Mouse (Mus musculus) megakaryocyte, embryonic 14.5 days (primary cell): ENCODE results near the gene Hrasls5. TPM values are rescaled to one million over a fixed set of nuclear protein-coding genes. Genes with fewer than 3 reads are reported as not detected.

Experiments used
- H3K27me3 ChIP-seq: replicated peaks from 2 replicates; pipeline ENCODE3; 2012; ENCODE audit warnings: inconsistent platforms
- H3K36me3 ChIP-seq: replicated peaks from 2 replicates; pipeline ENCODE3; 2012; ENCODE audit warnings: low read length, inconsistent platforms, mixed read lengths
- H3K4me1 ChIP-seq: 2 replicates; pipeline ENCODE4 v1.6.1; 2012; ENCODE audit warnings: inconsistent platforms
- H3K4me3 ChIP-seq: replicated peaks from 2 replicates; pipeline ENCODE3; 2012; ENCODE audit warnings: moderate library complexity, mild to moderate bottlenecking, inconsistent platforms
- H3K9me3 ChIP-seq: 2 replicates; pipeline ENCODE4 v1.6.1; 2012; ENCODE audit warnings: inconsistent platforms
- FLI1 ChIP-seq: IDR thresholded peaks from 2 replicates; pipeline ENCODE4 v1.6.1; 2012; ENCODE audit warnings: low read length, inconsistent platforms, mixed read lengths
- GATA1 ChIP-seq: IDR thresholded peaks from 3 replicates; pipeline ENCODE4 v1.6.1; 2012; ENCODE audit warnings: mixed read lengths, low read length, inconsistent platforms, borderline replicate concordance
- polyA plus RNA-seq: library from polyadenylated mRNA; stranded (reverse); fragments of >175 nt; gene quantifications from 2 replicates; pipeline ENCODE4 v1.2.3, GENCODE M21; 2012; ENCODE audit warnings: low replicate concordance; ENCODE audit not compliant: insufficient read depth

Hrasls5 gene
- polyA plus RNA-seq: 0.26 TPM in 1 of 2 replicates, not detected in the other

GRCm38 (mm10) chr19:7611942-7612757 is at the start of gene Hrasls5:
Gene Hrasls5 (plus strand): TSS chr19:7612541.
- H3K36me3 ChIP-seq: no peaks in the 10 kb centered on the region
- H3K4me3 ChIP-seq: peak within 1 kb of the TSS; percentile 89
- peaks cover 30% of the 10 kb centered on the region for H3K4me1 ChIP-seq
- H3K27me3 ChIP-seq: peaks cover 71% of the 10 kb centered on the region
- TF ChIP-seq GATA1 (no peak), FLI1 (no peak)
- H3K9me3 ChIP-seq: no peaks in the 10 kb centered on the region

- no peak for TF ChIP-seq FLI1
- no peak for TF ChIP-seq GATA1
- peaks cover 62% of the 10 kb centered on the region for H3K4me1 ChIP-seq
- peaks cover 76% of the 10 kb centered on the region for H3K36me3 ChIP-seq
These were observed 49.7 kb upstream of the Hrasls5 start for GRCm38 (mm10) chr19:7562601-7563129.

GRCm38 (mm10) chr19:7563676-7564075 is 48.7 kb upstream of the Hrasls5 start:
- no peaks in the 10 kb centered on the region for H3K27me3 ChIP-seq
- H3K36me3 ChIP-seq: peaks cover 84% of the 10 kb centered on the region
- no peak for TF ChIP-seq FLI1
- TF ChIP-seq GATA1: no peak
- H3K4me1 ChIP-seq: peaks cover 68% of the 10 kb centered on the region
- H3K9me3 ChIP-seq: no peaks in the 10 kb centered on the region
- H3K4me3 ChIP-seq: no peak overlapping the region

More at GRCm38 (mm10) chr19:7562601-7563129, 49.7 kb upstream of the Hrasls5 start:
- Histone ChIP-seq H3K9me3 (no peaks in the 10 kb centered on the region), H3K4me3 (no peak overlapping the region), H3K27me3 (no peaks in the 10 kb centered on the region)

GRCm38 (mm10) chr19:7564457-7564856 is 47.9 kb upstream of the Hrasls5 start:
- H3K9me3 ChIP-seq: no peaks in the 10 kb centered on the region
- H3K27me3 ChIP-seq: no peaks in the 10 kb centered on the region
- peaks cover 80% of the 10 kb centered on the region for H3K36me3 ChIP-seq
- H3K4me3 ChIP-seq: no peak overlapping the region
- H3K4me1 ChIP-seq: peaks cover 68% of the 10 kb centered on the region
- TF ChIP-seq FLI1 (no peak), GATA1 (no peak)

- peaks cover 60% of the 10 kb centered on the region for H3K36me3 ChIP-seq
- peaks cover 57% of the 10 kb centered on the region for H3K4me1 ChIP-seq
- TF ChIP-seq FLI1 (no peak), GATA1 (no peak)
- H3K9me3 ChIP-seq: no peaks in the 10 kb centered on the region
- no peaks in the 10 kb centered on the region for H3K27me3 ChIP-seq
- H3K4me3 ChIP-seq: no peak overlapping the region
These were observed 45.5 kb upstream of the Hrasls5 start for GRCm38 (mm10) chr19:7566826-7567225.

DNA sequence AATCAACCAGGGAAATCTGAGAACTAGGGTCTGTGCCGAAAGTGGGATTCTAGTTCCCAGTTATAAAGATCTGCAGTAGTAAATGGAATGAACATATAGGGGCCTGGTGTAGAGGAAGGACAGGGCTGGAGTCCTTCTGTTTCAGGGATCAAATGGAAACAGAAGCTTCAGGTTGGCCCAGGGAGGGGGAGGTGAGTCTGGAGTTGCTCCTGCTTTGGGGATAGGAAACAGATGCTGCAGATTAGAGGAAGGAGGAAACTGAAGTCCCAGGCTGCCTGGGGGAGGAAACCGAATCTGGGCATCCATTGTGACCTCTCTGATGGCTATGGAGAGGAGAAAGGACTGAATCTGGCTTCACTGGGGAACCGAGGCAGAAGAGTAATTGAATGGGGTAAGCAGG is 44.0 kb upstream of the Hrasls5 start:
- no peak for TF ChIP-seq FLI1
- TF ChIP-seq GATA1: no peak
- no peaks in the 10 kb centered on the region for H3K9me3 ChIP-seq
- H3K4me1 ChIP-seq: peaks cover 46% of the 10 kb centered on the region
- H3K36me3 ChIP-seq: peaks cover 48% of the 10 kb centered on the region
- no peak overlapping the region for H3K4me3 ChIP-seq
- no peaks in the 10 kb centered on the region for H3K27me3 ChIP-seq

DNA sequence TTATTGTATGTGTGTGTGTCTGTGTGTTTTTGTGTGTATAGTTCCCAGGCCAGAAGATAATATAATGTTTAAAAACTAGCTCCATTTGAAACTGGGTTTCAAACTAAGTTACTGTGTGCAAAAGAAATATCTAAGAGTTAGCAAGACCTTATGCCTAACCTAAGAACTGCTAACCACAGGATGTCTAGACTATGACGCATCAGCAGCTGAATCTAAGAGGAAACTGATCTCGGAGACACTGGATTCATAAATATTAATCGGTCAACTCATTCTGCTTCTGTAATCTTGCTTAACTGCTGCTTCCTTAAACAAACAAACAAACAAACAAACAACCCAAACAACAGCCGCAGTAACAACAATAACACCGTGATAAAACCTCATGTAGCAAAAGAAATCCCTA is 42.7 kb upstream of the Hrasls5 start:
- Histone ChIP-seq H3K36me3 (peaks cover 48% of the 10 kb centered on the region), H3K4me1 (peaks cover 41% of the 10 kb centered on the region), H3K9me3 (no peaks in the 10 kb centered on the region), H3K4me3 (no peak overlapping the region), H3K27me3 (no peaks in the 10 kb centered on the region)
- TF ChIP-seq GATA1 (no peak), FLI1 (no peak)

GRCm38 (mm10) chr19:7576180-7576579 is 36.2 kb upstream of the Hrasls5 start:
- H3K4me3 ChIP-seq: no peak overlapping the region
- no peaks in the 10 kb centered on the region for H3K27me3 ChIP-seq
- TF ChIP-seq FLI1 (no peak), GATA1 (no peak)
- no peaks in the 10 kb centered on the region for H3K9me3 ChIP-seq
- peaks cover 45% of the 10 kb centered on the region for H3K4me1 ChIP-seq
- H3K36me3 ChIP-seq: peaks cover 80% of the 10 kb centered on the region

GRCm38 (mm10) chr19:7577710-7578109 is 34.6 kb upstream of the Hrasls5 start:
- Histone ChIP-seq H3K9me3 (no peaks in the 10 kb centered on the region), H3K36me3 (peaks cover 90% of the 10 kb centered on the region), H3K4me3 (no peak overlapping the region), H3K27me3 (no peaks in the 10 kb centered on the region), H3K4me1 (peaks cover 45% of the 10 kb centered on the region)
- no peak for TF ChIP-seq FLI1
- TF ChIP-seq GATA1: no peak

- Histone ChIP-seq H3K27me3 (no peaks in the 10 kb centered on the region), H3K36me3 (peaks cover 97% of the 10 kb centered on the region), H3K4me1 (peaks cover 69% of the 10 kb centered on the region), H3K4me3 (no peak overlapping the region), H3K9me3 (no peaks in the 10 kb centered on the region)
- TF ChIP-seq GATA1 (no peak), FLI1 (no peak)
These were observed 31.3 kb upstream of the Hrasls5 start for GRCm38 (mm10) chr19:7581042-7581441.
